Mouse (Mus musculus): ENCODE data around the gene Rassf7.
A peak's percentile ranks its signal among the peaks of the same experiment; 100 is the strongest.
"Not testable (repeated sequence)": the region's sequence is repeated elsewhere in the genome, so short reads cannot be mapped to it uniquely, and the experiment has no call there.

The Rassf7 gene

DNA sequence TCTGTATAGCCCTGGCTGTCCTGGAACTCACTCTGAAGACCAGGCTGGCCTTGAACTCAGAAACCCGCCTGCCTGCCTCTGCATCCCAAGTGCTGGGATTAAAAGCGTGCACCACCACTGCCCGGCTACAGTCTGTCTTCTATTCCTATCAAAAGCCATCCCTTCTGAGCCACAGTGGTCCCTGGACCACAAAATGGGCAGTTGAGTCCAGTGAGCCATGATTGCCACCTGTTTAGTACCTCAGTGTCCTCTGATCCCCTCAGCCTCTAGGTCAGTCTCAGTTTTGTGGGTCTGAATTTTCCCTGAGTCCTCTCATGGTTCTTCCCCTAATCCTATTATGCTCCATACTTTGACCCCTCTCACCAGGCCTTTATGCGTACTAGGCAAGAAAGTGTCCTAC, 12.1 kb downstream of the Rassf7 start:
- no peak for DNase-seq

GRCm38 (mm10) chr7:141228279-141229067, 12.8 kb downstream of the Rassf7 start, which contains the start of gene Phrf1:
TSS of gene Phrf1 (plus strand) at chr7:141228784.
- peak; percentile 90 to 92 for DNase-seq

GRCm38 (mm10) chr7:141229702-141230101, 14.0 kb downstream of the Rassf7 start:
- no peak for DNase-seq

GRCm38 (mm10) chr7:141230570-141230969, 14.9 kb downstream of the Rassf7 start:
- no peak for DNase-seq

DNA sequence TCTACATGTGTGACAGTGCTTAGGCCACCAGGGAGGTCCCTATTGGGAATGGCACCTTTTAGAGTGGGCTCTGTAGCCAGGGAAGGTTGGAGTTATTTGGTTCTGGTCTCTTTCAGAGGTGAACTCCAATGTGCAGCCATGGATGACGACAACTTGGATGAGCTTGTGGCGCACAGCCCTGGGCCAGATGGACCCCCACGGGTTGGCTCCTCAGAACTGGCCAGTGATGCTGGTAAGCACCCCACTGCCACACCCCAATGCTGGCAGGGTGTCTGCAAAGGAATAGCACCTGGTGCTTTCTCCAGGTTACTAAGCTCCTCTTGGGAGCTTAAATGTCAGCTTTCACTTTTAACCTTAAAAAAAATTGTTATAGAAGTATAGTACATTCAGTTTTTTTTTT, 15.5 kb downstream of the Rassf7 start:
- no peak for DNase-seq

- DNase-seq = no peak
Measured at GRCm38 (mm10) chr7:141231551-141231950, 15.9 kb downstream of the Rassf7 start.

DNA sequence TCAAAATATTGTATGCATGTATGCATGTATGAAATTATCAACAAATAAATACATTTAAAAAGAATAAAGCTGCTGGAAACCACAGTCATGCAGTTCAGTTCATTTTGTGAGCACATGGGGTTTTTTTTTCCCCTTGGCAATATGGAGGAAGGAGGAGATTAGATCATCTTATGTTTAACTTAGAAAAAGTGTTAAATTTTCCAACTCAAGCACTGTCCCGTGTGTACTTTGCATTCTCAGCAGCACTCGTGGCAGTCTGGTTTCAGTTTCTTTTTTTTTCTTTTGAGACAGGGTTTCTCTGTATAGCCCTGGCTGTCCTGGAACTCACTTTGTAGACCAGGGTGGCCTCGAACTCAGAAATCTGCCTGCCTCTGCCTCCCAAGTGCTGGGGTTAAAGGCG, 34.8 kb downstream of the Rassf7 start:
- not testable (repeated sequence) for DNase-seq

- no peak for DNase-seq
Measured at GRCm38 (mm10) chr7:141256159-141256558, 40.5 kb downstream of the Rassf7 start.

DNA sequence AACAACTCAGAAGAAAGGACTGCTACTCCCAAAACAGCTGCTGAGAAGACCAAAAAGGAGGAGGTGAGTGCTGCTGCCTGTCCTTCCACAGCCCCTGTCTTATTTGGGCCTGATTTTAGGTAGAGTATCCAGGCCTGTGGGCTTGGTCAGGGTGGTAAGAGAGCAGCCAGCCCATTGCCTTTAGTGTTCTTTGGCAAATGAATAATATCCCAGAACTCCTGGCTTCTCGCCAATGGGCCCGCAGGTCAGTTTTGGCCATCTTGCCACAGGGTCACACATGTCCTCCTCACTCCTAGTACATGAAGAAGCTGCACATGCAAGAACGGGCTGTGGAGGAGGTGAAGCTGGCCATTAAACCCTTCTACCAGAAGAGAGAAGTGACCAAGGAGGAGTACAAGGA, 45.8 kb downstream of the Rassf7 start:
- DNase-seq = no peak

- DNase-seq = no peak
Measured at GRCm38 (mm10) chr7:141263640-141264039, 48.0 kb downstream of the Rassf7 start.

DNA sequence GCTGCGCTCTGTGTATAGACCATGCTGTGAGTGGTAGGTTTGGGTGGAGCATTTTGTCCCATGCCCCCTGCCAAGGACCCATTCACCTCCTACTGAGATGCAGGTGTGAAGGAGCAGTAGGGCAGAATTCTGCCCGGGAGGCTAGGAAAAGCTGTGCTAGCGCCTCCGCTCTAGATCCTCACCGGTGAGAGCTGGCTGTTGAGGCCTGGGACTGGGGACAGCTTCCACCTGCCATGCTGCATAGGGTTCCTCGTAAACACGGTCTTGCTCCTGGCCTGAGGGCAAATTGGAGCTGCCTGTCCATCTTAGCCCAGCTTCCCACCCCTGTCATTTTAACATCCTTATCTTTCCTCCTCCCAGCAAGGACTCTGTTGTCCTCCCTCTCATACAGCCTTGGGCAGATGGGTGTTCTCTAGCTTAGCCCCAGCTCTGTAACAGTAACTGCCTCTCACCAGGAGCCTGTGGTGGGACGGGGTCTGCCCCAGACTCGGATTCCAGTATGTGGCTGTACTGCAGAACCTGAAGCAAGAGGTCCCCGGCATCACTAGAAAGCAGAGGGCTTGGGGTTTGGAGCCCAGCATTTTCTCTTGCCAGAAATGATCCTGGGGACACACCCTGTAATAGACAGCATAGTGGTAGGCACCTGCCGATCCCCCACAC, 48.5 kb downstream of the Rassf7 start:
- DNase-seq = no peak

DNA sequence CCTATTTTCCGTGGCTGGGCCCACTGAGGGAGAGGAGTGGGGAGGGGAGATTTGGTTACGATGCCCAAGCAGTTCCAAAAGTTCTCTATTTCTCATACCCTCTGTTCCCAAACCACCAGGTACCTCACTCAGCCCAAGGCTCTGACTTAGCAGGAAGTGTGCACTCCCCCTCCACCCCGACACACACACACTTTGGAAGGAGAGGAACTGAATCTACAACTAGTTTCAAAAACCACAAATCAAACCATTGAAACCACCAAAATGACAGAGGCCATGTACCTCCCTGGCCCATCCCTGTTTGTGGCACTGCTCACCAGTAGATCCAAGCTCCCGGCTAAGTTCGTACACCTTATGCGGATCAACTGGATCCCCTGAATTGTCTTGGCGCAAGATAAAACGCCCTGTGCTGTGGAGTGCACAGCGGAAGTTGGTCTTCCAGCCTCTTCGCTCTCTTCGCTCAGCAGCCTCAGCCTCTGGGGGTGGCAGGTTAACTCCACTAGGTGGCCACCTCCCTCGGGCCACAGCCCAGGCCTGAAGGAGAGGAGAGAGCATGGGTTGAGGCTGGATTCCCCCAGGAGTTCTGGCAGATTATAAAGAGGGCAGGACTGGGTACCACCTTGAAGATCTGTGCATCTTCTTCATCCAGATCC, 49.2 kb downstream of the Rassf7 start:
- peak; percentile 35 to 66 for DNase-seq

- no peak for DNase-seq
Measured at GRCm38 (mm10) chr7:141265411-141265738, 49.7 kb downstream of the Rassf7 start.

GRCm38 (mm10) chr7:141265739-141266561, 50.3 kb downstream of the Rassf7 start, which contains the start of gene Irf7:
TSS of gene Irf7 (minus strand) at chr7:141266481.
- peak; percentile 75 to 83 for DNase-seq

Data from kidney, postnatal 25 days (tissue).